Mouse (Mus musculus) ES-Bruce4 (cell line): Measurements from ENCODE around the gene Mrpl49. TPM values are rescaled to one million over a fixed set of nuclear protein-coding genes. Genes with fewer than 3 reads are reported as not detected.

ENCODE experiments used
- H3K27ac ChIP-seq: 2 replicates; pipeline ENCODE4 v1.5.1; 2012; ENCODE audit warnings: low read length, inconsistent platforms; ENCODE audit not compliant: insufficient read depth
- H3K27me3 ChIP-seq: 2 replicates; pipeline ENCODE4 v1.6.1; 2012; ENCODE audit warnings: mild to moderate bottlenecking, low read length, inconsistent platforms; ENCODE audit not compliant: control insufficient read depth, poor library complexity, insufficient read depth, severe bottlenecking
- H3K36me3 ChIP-seq: 2 replicates; pipeline ENCODE4 v1.6.1; 2012; ENCODE audit warnings: inconsistent platforms, mild to moderate bottlenecking, low read length, moderate library complexity; ENCODE audit not compliant: control insufficient read depth, poor library complexity, insufficient read depth, severe bottlenecking
- H3K4me1 ChIP-seq: one replicate; pipeline ENCODE4 v1.8.1; 2011; ENCODE audit warnings: low read length; ENCODE audit not compliant: control insufficient read depth, insufficient read depth
- H3K4me3 ChIP-seq: 2 replicates; pipeline ENCODE4 v1.5.1; 2011; ENCODE audit warnings: low read depth, mild to moderate bottlenecking, low read length
- H3K9ac ChIP-seq: 2 replicates; pipeline ENCODE4 v1.6.1; 2012; ENCODE audit warnings: low read depth, mild to moderate bottlenecking, inconsistent platforms; ENCODE audit not compliant: poor library complexity, severe bottlenecking
- H3K9me3 ChIP-seq: replicated peaks from 2 replicates; pipeline ENCODE4 v1.6.1; 2012; ENCODE audit warnings: mild to moderate bottlenecking, low read length, inconsistent platforms; ENCODE audit not compliant: control insufficient read depth, poor library complexity, insufficient read depth, severe bottlenecking
- CTCF ChIP-seq: IDR thresholded peaks from one replicate; pipeline ENCODE4 v1.8.1; 2011; ENCODE audit warnings: low read depth, low read length
- EP300 ChIP-seq: IDR thresholded peaks from 2 replicates; pipeline ENCODE4 v1.6.1; 2011; ENCODE audit warnings: low read depth, low read length; ENCODE audit not compliant: insufficient read depth
- POLR2A ChIP-seq: IDR thresholded peaks from one replicate; pipeline ENCODE4 v1.8.1; 2011; ENCODE audit warnings: low read length; ENCODE audit not compliant: insufficient read depth
- polyA plus RNA-seq: library from polyadenylated mRNA; stranded (reverse); fragments of >200 nt; gene quantifications from 2 replicates; pipeline ENCODE4 v1.2.4, GENCODE M21; 2011; ENCODE audit warnings: low read depth; ENCODE audit not compliant: missing spikeins, insufficient read depth, insufficient read length

The Mrpl49 gene
- polyA plus RNA-seq, 1 experiment: 44.9 TPM

- H3K36me3 ChIP-seq: no peaks in the 10 kb centered on the region
- H3K4me3 ChIP-seq: peak within 1 kb of the TSS; percentile 82
- no peaks in the 10 kb centered on the region for H3K4me1 ChIP-seq
- peak within 1 kb of the TSS; percentile 71 for H3K9ac ChIP-seq
- TF ChIP-seq CTCF: no peak
- no peak for TF ChIP-seq POLR2A
- TF ChIP-seq EP300: peak; percentile 39; the same call in 1 of the 2 replicates
- no peak within 1 kb of the TSS for H3K27ac ChIP-seq
- no peaks in the 10 kb centered on the region for H3K27me3 ChIP-seq
- H3K9me3 ChIP-seq: no peaks in the 10 kb centered on the region
Measured at GRCm38 (mm10) chr19:6076564-6077393, 19.2 kb upstream of the Mrpl49 start, which contains the start of gene Vps51. Gene Vps51 (minus strand): TSS chr19:6077231.

- H3K27ac ChIP-seq: no peak overlapping the region
- no peak overlapping the region for H3K4me3 ChIP-seq
- no peaks in the 10 kb centered on the region for H3K4me1 ChIP-seq
- H3K9me3 ChIP-seq: no peaks in the 10 kb centered on the region
- TF ChIP-seq CTCF: no peak
- no peak for TF ChIP-seq POLR2A
- no peaks in the 10 kb centered on the region for H3K27me3 ChIP-seq
- H3K9ac ChIP-seq: no peak overlapping the region
- no peaks in the 10 kb centered on the region for H3K36me3 ChIP-seq
Measured at GRCm38 (mm10) chr19:6073889-6074288, 16.3 kb upstream of the Mrpl49 start.

GRCm38 (mm10) chr19:6071261-6071660 is 13.7 kb upstream of the Mrpl49 start:
- H3K4me1 ChIP-seq: peaks cover 2% of the 10 kb centered on the region
- H3K9me3 ChIP-seq: no peaks in the 10 kb centered on the region
- H3K9ac ChIP-seq: peak overlapping the region; percentile 13; the same call in 1 of the 2 replicates
- no peaks in the 10 kb centered on the region for H3K27me3 ChIP-seq
- no peaks in the 10 kb centered on the region for H3K36me3 ChIP-seq
- no peak for TF ChIP-seq POLR2A
- no peak for TF ChIP-seq CTCF
- no peak for TF ChIP-seq EP300
- H3K4me3 ChIP-seq: peak overlapping the region; percentile 63
- H3K27ac ChIP-seq: no peak overlapping the region

GRCm38 (mm10) chr19:6070571-6071250 is 13.1 kb upstream of the Mrpl49 start:
- Histone ChIP-seq H3K27me3 (no peaks in the 10 kb centered on the region), H3K4me1 (peaks cover 2% of the 10 kb centered on the region), H3K27ac (no peak overlapping the region), H3K9ac (peak overlapping the region; percentile 13), H3K36me3 (no peaks in the 10 kb centered on the region), H3K4me3 (peak overlapping the region; percentile 63), H3K9me3 (no peaks in the 10 kb centered on the region)
- TF ChIP-seq CTCF (no peak), POLR2A (peak; percentile 30)

GRCm38 (mm10) chr19:6069851-6070250 is 12.3 kb upstream of the Mrpl49 start:
- H3K36me3 ChIP-seq: no peaks in the 10 kb centered on the region
- H3K27me3 ChIP-seq: no peaks in the 10 kb centered on the region
- H3K9ac ChIP-seq: no peak overlapping the region
- no peak overlapping the region for H3K4me3 ChIP-seq
- TF ChIP-seq CTCF (no peak), EP300 (no peak), POLR2A (no peak)
- no peaks in the 10 kb centered on the region for H3K9me3 ChIP-seq
- peaks cover 2% of the 10 kb centered on the region for H3K4me1 ChIP-seq
- H3K27ac ChIP-seq: no peak overlapping the region

- no peak overlapping the region for H3K27ac ChIP-seq
- H3K9ac ChIP-seq: no peak overlapping the region
- no peak for TF ChIP-seq CTCF
- no peak for TF ChIP-seq EP300
- TF ChIP-seq POLR2A: no peak
- H3K36me3 ChIP-seq: no peaks in the 10 kb centered on the region
- no peak overlapping the region for H3K4me3 ChIP-seq
- H3K27me3 ChIP-seq: no peaks in the 10 kb centered on the region
- H3K4me1 ChIP-seq: peaks cover 2% of the 10 kb centered on the region
- H3K9me3 ChIP-seq: no peaks in the 10 kb centered on the region
Measured at GRCm38 (mm10) chr19:6068951-6069350, 11.4 kb upstream of the Mrpl49 start.
